Comparison of ENCODE assay signal across 14 mouse cellular contexts in genomic region chr4:86276021-86276813, GRCm38 (mm10).
A peak's percentile ranks its signal among the peaks of the same experiment; 100 is the strongest.
DNase-seq lines count a peak whose midpoint lies in the region; ATAC-seq lines count a peak whose summit lies in the region.
"Had no signal": no experiment of that assay in that cellular context is flagged by ENCODE, and none has a peak within 500 bp of the region (broad histone marks: within the 10 kb centered on the region; RNA-seq: fewer than 3 reads in every experiment).

No protein-coding gene starts in this region.

- WGBS in heart, embryonic 15.5 days, result 62% methylated on average over 14 of the region's 14 CpGs
- 32% methylated on average over 14 of the region's 14 CpGs for WGBS in embryonic facial prominence, embryonic 14.5 days
- WGBS in stomach, embryonic 16.5 days, result 42% methylated on average over 14 of the region's 14 CpGs

- H3K9me3 ChIP-seq in heart, embryonic 15.5 days (replicated peaks), result no peaks in the 10 kb centered on the region
- H3K9me3 ChIP-seq in embryonic facial prominence, embryonic 14.5 days (ENCODE audit: control insufficient read depth, low read length), result no peaks in the 10 kb centered on the region
- no peaks in the 10 kb centered on the region for H3K9me3 ChIP-seq in stomach, embryonic 16.5 days (replicated peaks; ENCODE audit: control insufficient read depth, low read length)
- H3K9me3 ChIP-seq: heart, embryonic 13.5 days; liver, embryonic 12.5 days; neural tube, embryonic 13.5 days had no signal

- no peak overlapping the region for H3K4me3 ChIP-seq in heart, embryonic 15.5 days
- no peak overlapping the region for H3K4me3 ChIP-seq in embryonic facial prominence, embryonic 14.5 days (ENCODE audit: low read depth, low read length)
- H3K4me3 ChIP-seq in stomach, embryonic 16.5 days (replicated peaks; ENCODE audit: low read length), result no peak overlapping the region
- H3K4me3 ChIP-seq: heart, embryonic 13.5 days; liver, embryonic 12.5 days; neural tube, embryonic 13.5 days had no signal

- no peak for DNase-seq in heart, adult 8-10 months (ENCODE audit: low spot score)
- DNase-seq in lung, postnatal 10 days, result peak; percentile 4
- no peak for DNase-seq in lung, adult 18-20 months
- peak; percentile 69 for DNase-seq in embryonic facial prominence, embryonic 14.5 days (ENCODE audit: low spot score)
- DNase-seq in left cerebral cortex, postnatal 4 days, result no peak
- DNase-seq: adrenal gland, adult 8-10 months; midbrain, embryonic 14.5 days; right cerebral cortex, adult 18-20 months had no signal

- no peaks in the 10 kb centered on the region for H3K27me3 ChIP-seq in heart, embryonic 15.5 days
- H3K27me3 ChIP-seq in embryonic facial prominence, embryonic 14.5 days (replicated peaks; ENCODE audit: control insufficient read depth, insufficient read depth, low read length), result no peaks in the 10 kb centered on the region
- no peaks in the 10 kb centered on the region for H3K27me3 ChIP-seq in stomach, embryonic 16.5 days (ENCODE audit: control insufficient read depth, insufficient read depth, low read length)
- H3K27me3 ChIP-seq: heart, embryonic 13.5 days; liver, embryonic 12.5 days had no signal

- ATAC-seq in heart, embryonic 15.5 days (replicated peaks; ENCODE audit: insufficient number of reproducible peaks, insufficient read depth, low FRiP score, low read depth), result no peak
- ATAC-seq in embryonic facial prominence, embryonic 14.5 days (ENCODE audit: low read depth), result peak; percentile 82
- no peak for ATAC-seq in stomach, embryonic 16.5 days (ENCODE audit: insufficient read depth, low FRiP score)
- no peak for ATAC-seq in monocyte, adult 5-6 weeks (replicated peaks; ENCODE audit: insufficient number of reproducible peaks, low FRiP score, low TSS enrichment, poor library complexity, severe bottlenecking)
- ATAC-seq: liver, embryonic 12.5 days had no signal

- intact Hi-C loops in left cerebral cortex, postnatal 4 days (cut with DNase I), result no loop called here

- H3K4me2 ChIP-seq in heart, embryonic 15.5 days, result no peak overlapping the region
- H3K4me2 ChIP-seq in embryonic facial prominence, embryonic 14.5 days (ENCODE audit: low read depth, low read length), result no peak overlapping the region
- H3K4me2 ChIP-seq in stomach, embryonic 16.5 days (ENCODE audit: low read depth, low read length), result no peak overlapping the region
- H3K4me2 ChIP-seq: heart, embryonic 13.5 days; liver, embryonic 12.5 days; neural tube, embryonic 13.5 days had no signal

- 0 out of 2 replicates have a peak overlapping the region, but pooled peaks have one; percentile 20 for H3K27ac ChIP-seq in heart, embryonic 15.5 days
- H3K27ac ChIP-seq in embryonic facial prominence, embryonic 14.5 days (replicated peaks; ENCODE audit: low read depth, low read length), result peak overlapping the region; percentile 52
- peak overlapping the region; percentile 21; the same call in 1 of the 2 replicates for H3K27ac ChIP-seq in stomach, embryonic 16.5 days (ENCODE audit: low read length)
- H3K27ac ChIP-seq: heart, embryonic 13.5 days; liver, embryonic 12.5 days; neural tube, embryonic 13.5 days had no signal

- H3K9ac ChIP-seq in heart, embryonic 15.5 days, result no peak overlapping the region
- H3K9ac ChIP-seq in embryonic facial prominence, embryonic 14.5 days (ENCODE audit: low read depth, low read length), result no peak overlapping the region
- H3K9ac ChIP-seq in stomach, embryonic 16.5 days (ENCODE audit: low read length), result no peak overlapping the region
- H3K9ac ChIP-seq: heart, embryonic 13.5 days; liver, embryonic 12.5 days; neural tube, embryonic 13.5 days had no signal

- H3K4me1 ChIP-seq in heart, embryonic 15.5 days (replicated peaks), result peaks cover 24% of the 10 kb centered on the region
- peaks cover 34% of the 10 kb centered on the region for H3K4me1 ChIP-seq in embryonic facial prominence, embryonic 14.5 days (ENCODE audit: control insufficient read depth, insufficient read depth, low read length)
- H3K4me1 ChIP-seq in stomach, embryonic 16.5 days (ENCODE audit: control insufficient read depth, insufficient read depth, low read length), result peaks cover 8% of the 10 kb centered on the region; the same call in 1 of the 2 replicates
- H3K4me1 ChIP-seq: liver, embryonic 12.5 days had no signal

- no peaks in the 10 kb centered on the region for H3K36me3 ChIP-seq in heart, embryonic 15.5 days
- no peaks in the 10 kb centered on the region for H3K36me3 ChIP-seq in embryonic facial prominence, embryonic 14.5 days (ENCODE audit: control insufficient read depth, insufficient read depth, low read length)
- no peaks in the 10 kb centered on the region for H3K36me3 ChIP-seq in stomach, embryonic 16.5 days (ENCODE audit: control insufficient read depth, insufficient read depth, low read length)
- H3K36me3 ChIP-seq: heart, embryonic 13.5 days; liver, embryonic 12.5 days; neural tube, embryonic 13.5 days had no signal

Comparison
In these comparisons a context has a peak if more than half of its experiments do, and no peak if none do; other contexts are left out.
1. DNase-seq: peak in lung, postnatal 10 days (single experiment) and embryonic facial prominence, embryonic 14.5 days (single experiment); none in heart, adult 8-10 months (single experiment), lung, adult 18-20 months (0 of 2) and left cerebral cortex, postnatal 4 days (single experiment).
2. Peak in every context shown above with its lines, with median percentiles within 50 percentile points of each other: H3K27ac ChIP-seq.